Mouse (Mus musculus) retina, postnatal 1 day (tissue): ENCODE data around the gene Nbeal2.

Source experiments
- DNase-seq: peaks from one replicate; pipeline ENCODE4 v3.0.0-alpha.2; 2012

Gene Nbeal2

DNA sequence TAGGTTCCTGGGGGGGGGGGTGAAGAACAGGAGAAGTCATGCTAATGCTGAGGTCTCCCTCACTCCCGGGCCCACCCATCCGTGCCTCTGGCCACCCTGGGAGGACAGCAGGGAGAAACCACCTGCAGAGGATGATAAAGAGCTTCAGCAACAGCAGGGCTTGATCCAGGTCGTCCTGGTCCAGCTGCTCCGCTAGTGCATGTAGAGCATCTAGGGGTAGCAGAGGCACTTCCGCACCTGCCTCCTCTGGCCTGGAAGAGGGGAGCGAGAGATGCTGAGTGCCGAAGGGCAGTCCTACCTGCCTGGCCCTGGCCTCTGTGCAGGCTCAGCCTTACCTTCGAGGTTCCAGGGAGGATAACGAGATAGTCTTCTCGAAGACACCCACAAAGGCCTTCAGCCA lies 9.7 kb downstream of the Nbeal2 start:
- no peak for DNase-seq

GRCm38 (mm10) chr9:110643787-110644186 lies 10.2 kb downstream of the Nbeal2 start:
- DNase-seq = no peak

GRCm38 (mm10) chr9:110642812-110643524 lies 11.0 kb downstream of the Nbeal2 start:
- no peak for DNase-seq

GRCm38 (mm10) chr9:110641006-110641405 lies 13.0 kb downstream of the Nbeal2 start:
- DNase-seq = no peak

GRCm38 (mm10) chr9:110638611-110639021 lies 15.3 kb downstream of the Nbeal2 start:
- DNase-seq = no peak

GRCm38 (mm10) chr9:110635225-110635624 lies 18.7 kb downstream of the Nbeal2 start:
- DNase-seq = peak; percentile 81

DNA sequence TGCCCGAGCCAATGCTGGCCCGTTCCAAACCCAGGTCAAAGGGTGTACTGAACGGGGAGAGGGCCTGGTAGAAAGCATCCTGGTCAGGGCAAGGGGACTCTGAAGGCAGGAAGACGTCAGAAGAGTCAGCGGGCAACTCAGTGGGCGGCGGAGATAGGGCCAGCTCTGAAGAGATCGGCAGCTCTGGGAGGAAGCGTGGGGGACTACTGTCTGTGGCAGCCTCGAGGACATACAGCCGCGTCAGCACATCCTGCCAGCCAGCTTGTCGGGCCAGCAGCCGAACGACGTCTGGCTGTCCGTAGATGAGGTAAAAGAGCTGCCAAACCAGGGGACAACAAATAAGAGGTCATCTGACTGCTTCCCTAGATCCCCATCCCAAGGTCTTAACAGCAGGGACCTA lies 20.1 kb downstream of the Nbeal2 start:
- DNase-seq = no peak

- DNase-seq = no peak
Observed at GRCm38 (mm10) chr9:110632671-110633070, 21.3 kb downstream of the Nbeal2 start.

DNA sequence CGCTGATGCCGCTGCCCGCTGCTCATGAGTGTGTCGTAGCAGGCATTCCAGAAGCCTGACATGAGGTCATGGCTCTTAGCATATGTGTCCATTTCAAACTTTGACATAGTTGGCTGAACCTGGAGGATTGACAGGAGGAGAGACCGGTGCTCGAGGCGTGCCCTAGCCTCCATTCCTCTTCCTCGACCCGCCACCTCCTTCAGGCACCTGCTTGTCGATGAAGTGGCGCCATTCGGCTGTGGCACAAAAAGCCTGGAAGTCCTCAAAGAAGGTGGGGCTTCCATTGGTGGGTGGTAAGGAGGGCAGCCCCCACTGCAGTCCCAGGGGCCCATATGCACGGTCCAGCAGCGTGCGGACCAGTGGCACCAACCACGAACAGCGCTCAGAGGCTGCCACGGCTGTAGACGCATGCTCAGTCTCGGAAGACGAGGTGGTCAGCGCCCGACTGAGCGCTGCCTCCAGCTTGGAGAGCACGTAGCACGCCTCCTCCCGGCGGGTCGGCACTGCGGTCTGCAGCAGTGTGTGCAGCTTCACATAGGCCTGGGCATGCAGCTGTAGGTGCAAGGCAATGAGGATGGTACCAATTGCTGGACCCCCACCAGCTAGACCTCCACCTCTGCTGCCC lies 22.2 kb downstream of the Nbeal2 start:
- DNase-seq = peak; percentile 63

GRCm38 (mm10) chr9:110631191-110631590 lies 22.8 kb downstream of the Nbeal2 start:
- DNase-seq = peak; percentile 78

DNA sequence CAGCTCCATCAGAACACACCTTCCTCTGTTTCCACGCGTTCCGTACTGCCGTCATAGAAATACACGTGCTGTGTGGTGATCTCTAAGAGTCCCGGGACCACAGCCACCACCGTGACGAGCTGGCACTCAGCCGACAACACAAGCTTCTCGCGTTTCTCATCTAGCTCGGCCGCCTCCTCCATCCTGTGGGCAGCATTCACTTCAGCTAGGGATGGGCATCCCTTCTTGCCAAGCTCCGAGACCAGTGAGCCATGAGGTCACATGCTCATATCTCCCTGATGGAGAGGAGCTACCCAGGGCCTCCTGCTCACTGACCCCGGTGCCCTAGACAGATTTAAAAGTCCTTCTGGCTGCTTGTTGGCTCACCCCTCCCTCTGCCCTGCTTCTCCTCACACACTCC lies 23.8 kb downstream of the Nbeal2 start:
- DNase-seq = no peak

- no peak for DNase-seq
Observed at GRCm38 (mm10) chr9:110625350-110625908, 28.5 kb downstream of the Nbeal2 start.

GRCm38 (mm10) chr9:110624361-110625166 lies 29.4 kb downstream of the Nbeal2 start, which contains the start of gene Nradd:
TSS of gene Nradd (minus strand) at chr9:110624452.
- DNase-seq = peak; percentile 95

- DNase-seq = no peak
Observed at GRCm38 (mm10) chr9:110623416-110624195, 30.4 kb downstream of the Nbeal2 start.

GRCm38 (mm10) chr9:110622621-110623219 lies 31.2 kb downstream of the Nbeal2 start:
- DNase-seq = no peak

DNA sequence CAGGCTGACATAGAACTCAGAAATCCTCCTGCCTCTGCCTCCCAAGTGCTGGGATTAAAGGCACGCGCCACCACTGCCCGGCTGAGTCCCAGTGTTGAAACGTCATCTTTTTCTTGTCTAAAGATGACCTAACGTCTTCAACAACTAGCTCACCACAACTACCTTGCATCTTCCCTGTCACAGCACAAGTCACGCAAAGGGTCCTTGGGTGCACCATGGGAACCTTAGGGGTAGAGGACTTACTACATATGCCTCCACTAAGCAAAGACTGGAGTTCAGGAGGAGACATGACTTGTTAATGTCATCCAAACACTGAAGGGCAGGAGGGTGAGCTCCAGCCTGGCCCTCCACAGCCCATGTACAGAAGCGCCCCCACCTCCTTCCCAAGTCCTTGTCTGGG lies 33.3 kb downstream of the Nbeal2 start:
- no peak for DNase-seq

- peak; percentile 24 for DNase-seq
Observed at GRCm38 (mm10) chr9:110620180-110620579, 33.8 kb downstream of the Nbeal2 start.

DNA sequence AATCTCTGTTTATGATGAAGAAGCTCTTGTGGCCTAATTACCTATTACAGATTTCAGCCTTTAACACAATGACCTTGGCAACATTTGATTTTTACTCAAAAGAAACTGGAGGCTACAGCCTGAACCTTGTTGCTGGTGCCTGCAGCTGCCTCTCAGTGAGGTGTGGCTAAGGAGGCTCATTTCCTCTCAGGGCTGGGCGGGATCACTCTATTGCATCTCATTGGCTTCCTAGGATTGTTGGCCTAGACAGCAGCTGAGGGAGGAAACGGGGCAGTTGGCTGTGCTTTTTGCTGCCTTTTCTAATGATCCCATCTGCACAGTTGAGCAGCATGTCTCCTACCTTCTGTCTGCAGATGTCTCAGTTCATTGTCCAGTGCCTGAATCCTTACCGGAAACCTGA lies 36.9 kb downstream of the Nbeal2 start:
- DNase-seq = no peak

DNA sequence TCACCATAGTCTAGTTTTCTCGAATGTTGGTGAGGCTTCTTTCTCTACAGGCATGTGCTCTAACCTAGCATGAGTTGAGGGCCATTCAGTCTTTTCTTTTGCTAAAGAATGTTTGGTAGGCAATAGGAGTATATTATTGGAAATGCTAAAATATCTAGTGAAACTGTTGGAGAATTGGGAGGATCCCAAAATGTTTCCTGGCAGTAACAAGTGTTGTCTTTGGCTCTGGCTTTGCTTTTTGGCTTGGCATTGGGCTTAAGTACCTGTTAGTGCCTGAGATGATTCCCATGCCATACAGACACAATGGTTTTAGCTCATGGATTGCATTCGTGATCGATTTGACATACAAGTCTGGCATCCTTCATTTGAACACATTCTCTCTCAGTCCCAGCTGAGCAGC lies 42.5 kb downstream of the Nbeal2 start:
- no peak for DNase-seq

DNA sequence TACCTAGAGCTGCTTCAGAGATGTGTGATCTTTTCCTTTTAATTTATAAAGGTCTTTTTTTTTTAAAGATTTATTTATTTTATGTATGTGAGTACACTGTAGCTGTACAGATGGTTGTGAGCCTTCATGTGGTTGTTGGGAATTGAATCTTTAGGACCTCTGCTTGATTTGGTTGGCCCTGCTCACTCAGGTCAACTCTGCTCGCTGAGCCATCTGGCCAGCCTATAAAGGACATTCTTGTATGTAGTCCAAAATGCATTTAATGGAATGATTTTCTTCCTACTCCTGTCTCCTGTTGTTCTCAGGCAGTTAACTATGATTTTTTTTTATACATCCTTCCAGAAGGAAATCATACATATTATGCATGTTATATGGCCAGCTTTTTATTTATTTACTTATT lies 70.4 kb downstream of the Nbeal2 start:
- DNase-seq = no peak

GRCm38 (mm10) chr9:110582161-110582560 lies 71.8 kb downstream of the Nbeal2 start:
- DNase-seq = no peak
